Mouse (Mus musculus) neutrophil, adult 65 days (primary cell): Measurements from ENCODE around the gene Fkbp1a. TPM values are rescaled to one million over a fixed set of nuclear protein-coding genes. Genes with fewer than 3 reads are reported as not detected.

Source experiments
- total RNA-seq: library from RNA; stranded (reverse); gene quantifications from 2 replicates; pipeline ENCODE4 v1.2.4, GENCODE M21; 2023

Fkbp1a gene
- total RNA-seq, result 27.9 and 32.8 TPM in 2 replicates

GRCm38 (mm10) chr2:151542323-151543062 is at the start of gene Fkbp1a:
Fkbp1a (plus strand) TSS chr2:151542483.

GRCm38 (mm10) chr2:151494035-151494803 is 48.1 kb upstream of the Fkbp1a start, which contains the start of gene Nsfl1c:
Nsfl1c (plus strand) TSS chr2:151494182.

GRCm38 (mm10) chr2:151571873-151572700 is 29.8 kb downstream of the Fkbp1a start, which contains the start of gene Sdcbp2:
Sdcbp2 (plus strand) TSS chr2:151572622.

Other genes with a start within 250 kb of the Fkbp1a start
- gene 4921509C19Rik, start 66.3 kb upstream of the Fkbp1a start, total RNA-seq, result not detected in 2 replicates
- 48.9 and 53.2 TPM in 2 replicates for gene Nsfl1c, start 48.3 kb upstream of the Fkbp1a start, total RNA-seq
- not detected in 2 replicates for gene Sdcbp2, start 30.1 kb downstream of the Fkbp1a start, total RNA-seq
- 5.3 and 5.5 TPM in 2 replicates for gene Snph, start 90.1 kb downstream of the Fkbp1a start, total RNA-seq
- gene Rad21l, start 126.0 kb downstream of the Fkbp1a start, total RNA-seq, result not detected in 2 replicates
- not detected in 2 replicates for gene Tmem74b, start 159.5 kb downstream of the Fkbp1a start, total RNA-seq
- 18.2 and 19.1 TPM in 2 replicates for gene Psmf1, start 201.7 kb downstream of the Fkbp1a start, total RNA-seq